Mouse (Mus musculus) NIH3T3 (cell line): Measurements from ENCODE around the gene Eefsec.

Experiments used
- DNase-seq: peaks from one replicate; pipeline ENCODE4 v3.0.0-alpha.2; 2012; ENCODE audit warnings: low read depth

Eefsec gene

DNA sequence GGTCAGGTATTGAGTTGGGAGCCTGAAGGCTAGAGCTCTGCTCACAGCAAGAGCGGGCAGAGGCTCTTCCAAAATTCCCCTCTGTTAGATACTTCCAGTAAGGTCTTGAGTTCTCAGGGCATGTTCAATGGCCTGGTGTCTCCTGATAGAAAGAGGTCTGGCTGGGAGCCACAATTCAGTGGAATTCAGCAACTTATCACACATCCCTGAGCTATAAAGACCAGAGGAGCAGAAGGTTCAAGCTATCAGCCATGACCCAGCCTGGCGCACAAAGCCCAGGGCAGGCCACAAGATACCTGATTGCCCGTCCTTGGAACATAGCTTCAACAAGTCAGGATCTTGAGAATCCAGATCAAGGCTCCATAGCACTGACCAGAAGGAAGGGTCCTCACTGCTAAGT lies 105.2 kb downstream of the Eefsec start:
- no peak for DNase-seq

DNA sequence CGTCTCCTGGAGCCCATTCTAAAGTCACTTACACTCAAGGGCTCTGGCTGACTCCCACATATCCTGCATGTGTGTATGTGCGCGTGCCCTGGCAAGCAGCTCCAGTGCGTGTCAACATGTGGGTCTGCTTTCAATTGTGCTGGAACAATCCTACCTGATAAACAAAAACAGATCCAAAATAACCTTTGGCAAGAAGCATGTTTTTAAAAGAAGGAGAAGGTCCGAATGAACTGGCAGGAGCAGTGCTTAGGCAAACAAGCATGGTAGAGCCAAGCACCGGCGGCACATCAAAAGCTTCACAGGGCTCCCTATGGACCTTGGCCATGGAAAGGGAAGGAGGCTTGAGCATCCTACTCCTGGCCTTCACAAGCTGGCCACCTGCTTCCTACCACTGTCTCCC lies 105.6 kb downstream of the Eefsec start:
- peak; percentile 30 for DNase-seq

DNA sequence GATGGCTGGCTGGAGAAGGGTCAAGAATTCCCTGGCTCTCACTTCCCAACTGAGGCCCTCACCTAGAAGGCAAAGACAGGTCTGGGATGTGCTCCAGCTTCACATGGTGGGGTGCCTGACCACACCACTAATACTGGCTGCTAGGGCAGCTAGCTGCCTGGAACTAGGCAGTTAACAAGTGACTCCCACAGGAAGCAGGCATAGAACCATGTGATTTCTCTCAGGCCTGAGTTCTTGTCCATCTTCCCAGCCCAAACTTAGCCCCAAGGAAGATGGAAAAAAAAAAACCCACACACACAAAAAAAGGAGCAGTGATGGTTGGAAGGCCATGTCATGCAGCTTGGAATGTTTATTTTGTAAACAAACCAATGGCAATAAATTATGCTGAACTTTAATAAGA lies 117.0 kb downstream of the Eefsec start:
- peak; percentile 65 for DNase-seq

DNA sequence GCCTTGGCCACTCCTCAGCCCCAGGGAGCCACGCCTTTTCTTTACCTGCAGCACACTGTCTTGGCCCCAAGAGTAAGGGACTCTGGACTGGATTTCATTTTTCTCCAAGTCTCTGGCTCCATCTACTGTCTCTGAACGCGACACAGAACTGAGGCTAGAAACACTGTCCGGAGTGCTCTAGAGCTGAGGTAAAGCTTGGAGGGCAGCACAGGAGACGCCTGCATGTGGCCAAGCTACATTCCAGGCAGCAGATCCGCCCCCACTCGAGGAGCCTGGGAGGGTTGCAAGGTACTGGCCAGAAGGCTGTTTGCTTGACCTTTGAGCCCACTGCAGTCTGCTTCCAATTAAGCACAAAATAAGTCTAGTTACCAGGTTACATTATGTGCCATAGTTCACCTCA lies 124.5 kb downstream of the Eefsec start:
- peak; percentile 80 for DNase-seq

DNA sequence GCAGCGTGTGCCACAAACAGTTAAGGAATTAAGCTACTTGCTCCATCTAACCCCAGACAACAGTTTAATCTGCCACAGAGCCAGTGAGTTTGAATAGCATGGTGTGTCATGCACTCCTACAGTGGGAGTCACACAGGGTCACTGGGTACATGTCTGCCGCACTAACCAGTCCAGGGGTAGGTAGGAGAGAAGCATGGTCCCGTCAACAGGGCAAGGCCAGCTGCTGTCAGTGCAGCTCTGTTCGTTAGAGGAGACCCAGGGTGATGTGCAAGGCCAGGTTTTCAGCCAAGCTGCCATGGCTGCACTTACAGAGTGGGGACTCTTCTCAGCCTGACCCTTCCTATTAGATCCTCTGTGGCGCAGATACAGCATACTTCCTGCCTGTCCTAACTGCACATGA lies 125.1 kb downstream of the Eefsec start:
- DNase-seq = no peak

DNA sequence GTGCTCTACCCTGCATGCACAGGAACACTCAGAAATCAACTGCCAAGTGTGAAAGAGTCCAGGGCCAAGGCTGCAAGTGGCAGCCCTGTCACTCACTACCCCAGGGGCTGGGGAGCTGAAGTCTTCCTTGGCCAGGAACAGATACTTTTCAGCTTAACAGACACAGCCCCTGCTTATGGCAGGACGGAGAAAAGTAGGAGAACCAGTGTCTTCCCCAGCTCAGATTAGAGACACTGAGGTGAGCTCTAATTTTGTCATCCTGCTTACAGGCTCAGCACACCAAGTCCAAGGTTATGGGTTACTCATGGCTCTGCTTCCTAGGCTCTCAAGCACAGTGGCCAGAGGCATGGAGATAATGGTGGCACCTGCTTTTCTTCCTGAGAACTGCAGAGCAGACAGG lies 126.6 kb downstream of the Eefsec start:
- no peak for DNase-seq

DNA sequence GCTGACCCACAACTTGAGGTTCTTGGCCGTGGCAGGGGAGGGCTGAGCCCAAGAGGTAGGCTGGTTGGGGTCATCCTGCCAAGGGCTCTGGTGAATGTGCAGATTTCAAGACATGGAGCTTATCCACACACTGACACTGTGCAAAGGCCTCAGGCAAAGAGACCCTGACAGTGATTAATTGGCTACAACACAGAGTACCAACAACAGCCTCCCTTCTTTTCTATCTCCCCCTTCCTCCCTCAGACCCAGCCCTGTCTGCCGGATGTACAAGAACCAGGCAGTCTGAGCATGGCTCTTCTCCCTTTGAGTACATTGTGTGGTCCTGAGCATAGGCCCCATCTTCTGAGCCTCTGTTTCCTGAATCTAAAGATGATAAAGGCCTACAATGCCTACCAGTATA lies 131.0 kb downstream of the Eefsec start:
- no peak for DNase-seq

DNA sequence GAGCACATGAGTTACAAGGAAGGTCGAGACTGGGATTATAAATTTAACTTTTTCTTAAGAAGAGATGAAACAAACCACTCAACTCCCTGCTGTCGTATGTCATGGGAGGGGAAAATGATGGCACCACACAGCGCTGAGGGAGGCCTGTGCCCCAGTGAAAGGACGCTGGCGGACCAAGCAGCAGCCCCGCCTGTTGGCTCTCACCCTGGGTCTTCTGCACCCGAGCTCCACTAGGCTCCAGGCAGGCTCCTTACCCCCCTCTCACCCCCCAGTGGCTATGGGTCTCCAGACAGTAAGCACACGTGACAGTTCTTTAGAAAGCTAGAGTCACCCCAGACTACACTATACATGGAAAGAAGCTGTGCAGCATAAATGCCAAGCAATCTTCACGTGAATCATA lies 132.4 kb downstream of the Eefsec start:
- DNase-seq = no peak

DNA sequence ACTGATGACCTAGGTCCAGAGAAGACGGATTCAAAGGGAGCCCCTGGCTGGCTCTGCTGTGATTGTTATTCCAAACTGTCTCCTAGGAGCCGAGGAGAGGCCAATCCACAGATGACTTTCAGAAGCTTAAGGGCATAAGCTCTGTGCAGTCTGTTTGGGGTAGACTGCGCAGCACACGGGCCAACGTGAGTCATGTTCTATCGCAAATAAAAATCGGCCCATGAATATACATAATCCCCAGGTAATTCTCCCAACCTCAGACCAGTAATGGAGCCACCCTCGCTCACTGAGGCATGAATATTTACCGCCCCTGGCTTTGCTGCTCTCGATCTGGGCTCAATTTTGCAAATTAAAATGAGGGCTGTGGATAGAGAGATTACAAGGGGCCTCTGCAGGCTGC lies 134.7 kb downstream of the Eefsec start:
- DNase-seq = no peak

DNA sequence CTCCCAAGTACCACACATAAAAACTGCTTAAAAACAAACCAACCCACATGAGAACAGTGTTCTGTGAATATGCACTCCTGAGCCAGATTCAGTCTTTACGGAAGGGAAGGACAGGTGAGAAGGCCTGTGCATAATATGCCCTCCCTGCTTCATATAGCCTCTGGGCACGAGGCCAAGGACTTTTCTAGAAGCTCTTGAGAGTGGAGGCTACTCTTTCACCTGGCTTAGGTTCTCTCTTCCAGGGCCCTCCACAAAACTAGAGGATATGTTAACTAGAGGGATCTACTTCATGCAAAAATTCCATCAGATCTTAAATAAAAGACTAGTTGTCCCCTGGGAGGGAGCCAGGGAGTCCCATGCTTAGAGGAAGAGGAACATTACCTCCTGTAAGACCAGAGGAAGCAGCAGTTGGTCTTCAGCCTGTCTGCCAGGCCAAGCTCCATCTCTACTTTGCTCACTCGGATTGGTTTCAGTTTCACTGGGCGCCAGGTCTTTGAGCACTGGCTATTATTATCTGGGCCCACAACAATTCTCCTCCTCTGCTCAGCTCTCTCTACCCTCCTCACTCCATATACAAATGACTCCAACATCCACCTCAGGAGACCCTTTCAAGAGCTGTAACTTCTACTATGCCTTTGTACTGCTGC lies 140.1 kb downstream of the Eefsec start:
- peak; percentile 19 for DNase-seq

DNA sequence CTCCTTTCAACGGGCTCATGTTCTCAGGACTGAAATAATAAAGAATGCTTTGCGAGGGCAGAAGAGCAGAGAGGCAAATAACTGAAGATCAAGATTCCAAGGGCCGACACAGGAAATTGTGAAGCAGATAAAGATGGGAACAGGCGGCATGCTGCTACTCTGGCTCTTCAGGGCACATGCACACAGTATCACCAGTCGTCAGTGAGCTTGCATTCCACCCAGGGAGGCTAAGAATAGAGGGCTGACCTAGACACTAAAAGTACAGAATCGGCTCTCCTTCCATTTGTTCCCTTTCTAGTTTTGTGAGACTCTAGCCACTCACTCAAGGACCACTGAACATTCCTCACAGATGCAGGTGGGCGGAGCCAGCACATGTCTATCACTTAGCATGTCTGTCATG lies 145.1 kb downstream of the Eefsec start:
- DNase-seq = no peak

DNA sequence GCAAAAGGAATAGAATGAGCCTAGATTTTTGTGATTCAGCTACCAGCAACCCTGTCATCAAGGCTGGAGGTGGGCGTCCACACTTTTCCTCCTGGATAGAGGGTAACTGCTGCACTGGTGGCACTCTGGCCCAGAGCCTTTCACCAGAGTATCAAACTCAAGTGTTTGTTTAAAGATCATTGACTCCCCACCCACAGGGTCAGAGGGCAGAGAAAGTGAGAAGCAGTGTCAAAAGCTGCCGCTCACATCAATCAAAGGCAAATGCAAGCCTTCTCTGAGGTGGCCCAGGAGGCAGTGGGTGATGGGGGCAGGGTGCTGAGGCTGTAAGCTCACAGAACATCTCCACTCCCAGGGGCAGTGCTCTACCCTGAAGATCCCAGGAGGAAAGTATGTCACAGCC lies 146.8 kb downstream of the Eefsec start:
- no peak for DNase-seq

DNA sequence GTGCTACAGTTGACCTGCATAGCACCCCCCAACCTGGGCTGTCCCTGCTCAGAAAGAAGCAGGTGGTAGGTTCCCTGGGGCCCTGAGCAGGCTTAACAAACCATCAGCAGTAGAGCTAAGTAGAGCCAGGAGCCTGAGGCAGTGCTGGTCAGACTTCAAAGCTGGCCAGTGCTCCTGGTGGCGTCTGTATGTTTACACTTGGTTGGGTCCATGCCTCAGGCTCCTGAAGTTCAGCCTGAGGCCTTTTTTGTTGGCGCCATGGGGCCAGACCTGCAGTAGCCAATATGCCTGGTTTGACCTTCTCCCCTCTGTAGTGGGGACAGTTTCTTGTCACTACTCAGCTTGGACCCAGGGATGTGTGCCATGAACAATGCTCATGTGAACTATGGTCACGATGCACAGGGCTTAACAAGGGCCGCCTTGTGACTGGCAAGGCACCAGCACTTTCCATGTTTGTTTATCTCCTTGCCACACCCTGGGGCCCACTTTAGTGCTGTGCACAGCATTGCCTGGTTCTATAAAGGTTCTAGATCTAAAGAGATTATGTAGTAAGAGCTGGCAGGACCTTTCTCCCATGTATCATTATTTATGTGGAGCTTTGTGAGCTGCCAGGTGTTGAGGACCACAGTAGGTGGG lies 153.9 kb downstream of the Eefsec start:
- DNase-seq = no peak

DNA sequence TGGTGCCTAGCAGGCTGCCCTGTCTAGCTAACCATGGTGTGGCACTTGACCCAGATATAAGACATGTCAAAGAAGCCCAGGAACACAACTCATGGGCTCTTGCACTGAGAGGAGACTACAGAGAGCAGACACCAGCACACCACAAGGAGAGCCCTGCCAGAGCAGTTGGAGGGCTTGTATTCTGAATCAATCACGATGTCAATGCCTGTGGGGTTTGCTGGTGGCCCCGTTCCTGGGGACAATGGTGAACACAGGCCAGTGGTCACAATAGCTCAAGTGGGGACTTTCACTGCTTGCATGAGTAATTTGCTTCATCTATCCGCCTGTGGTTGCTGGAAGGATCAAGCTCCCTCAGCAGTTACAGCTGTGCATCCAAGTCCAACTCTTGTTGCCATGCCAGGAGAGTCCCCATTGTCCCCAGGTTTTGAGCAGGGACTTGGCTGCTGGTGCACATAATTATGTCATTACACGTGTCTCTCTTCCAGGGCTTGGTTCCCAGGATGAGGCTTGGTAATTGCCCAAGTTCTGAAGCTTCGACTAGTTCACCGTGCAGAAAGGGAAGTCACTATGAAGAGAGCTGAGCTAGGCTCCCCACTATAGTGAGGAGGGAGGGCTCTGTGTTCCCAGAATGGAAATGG lies 156.1 kb downstream of the Eefsec start:
- DNase-seq = no peak

DNA sequence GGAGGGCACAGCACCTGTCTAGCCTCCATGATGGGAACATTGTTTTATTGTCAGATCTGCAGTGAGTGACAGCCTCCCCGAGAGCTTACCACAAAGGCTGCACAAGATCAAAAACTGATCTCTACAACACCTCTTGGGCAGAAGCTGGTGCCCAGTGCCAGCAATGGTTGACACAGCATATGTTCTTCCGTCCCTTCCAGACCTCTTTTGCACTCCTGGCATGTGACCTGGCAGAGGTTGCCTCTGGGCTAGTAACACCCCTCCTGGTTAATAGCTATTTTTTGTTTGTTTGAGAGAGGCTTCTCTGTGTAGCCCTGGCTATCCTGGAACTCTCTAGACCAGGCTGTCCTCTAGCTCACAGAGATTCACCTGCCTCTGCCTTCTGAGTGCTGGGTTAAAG lies 168.2 kb downstream of the Eefsec start:
- DNase-seq = no peak

DNA sequence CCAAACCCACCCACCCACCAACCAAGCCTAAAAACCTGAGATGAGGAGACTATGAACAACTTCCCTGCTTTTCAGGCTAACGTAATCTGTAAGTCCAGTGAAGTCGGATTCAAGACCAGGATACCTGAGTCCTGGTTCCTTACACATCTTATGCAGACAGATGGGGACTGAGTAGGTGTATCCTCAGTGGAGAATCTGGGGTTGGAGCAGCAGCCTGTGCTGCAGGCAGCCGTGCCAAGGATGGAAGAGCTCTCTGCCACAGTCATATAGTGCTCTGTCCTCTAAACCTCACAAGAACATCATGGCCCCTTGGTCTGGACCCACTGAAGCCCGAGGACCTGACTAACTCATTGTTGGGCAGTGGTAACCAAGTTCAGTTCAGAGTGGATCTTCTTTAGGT lies 169.1 kb downstream of the Eefsec start:
- DNase-seq = no peak

DNA sequence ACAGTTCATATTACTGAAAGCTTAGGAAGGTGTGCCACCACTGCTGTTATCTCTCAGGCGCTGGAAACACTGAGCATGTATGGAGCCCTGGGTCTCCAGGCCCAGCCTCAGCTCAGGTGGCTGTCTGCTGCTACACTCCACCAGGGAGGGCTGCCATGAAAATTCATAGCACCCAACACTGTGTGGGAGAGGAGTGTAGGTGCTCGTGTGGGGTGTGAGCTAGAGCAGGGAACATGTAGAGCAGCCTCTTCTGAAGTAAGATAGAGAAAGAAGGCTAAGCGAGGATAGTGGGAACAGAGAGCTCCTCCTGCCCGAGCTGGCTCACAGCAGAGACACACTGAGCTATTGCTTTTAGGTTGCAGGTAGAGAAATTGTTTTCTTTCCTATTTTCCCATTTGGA lies 170.1 kb downstream of the Eefsec start:
- no peak for DNase-seq

DNA sequence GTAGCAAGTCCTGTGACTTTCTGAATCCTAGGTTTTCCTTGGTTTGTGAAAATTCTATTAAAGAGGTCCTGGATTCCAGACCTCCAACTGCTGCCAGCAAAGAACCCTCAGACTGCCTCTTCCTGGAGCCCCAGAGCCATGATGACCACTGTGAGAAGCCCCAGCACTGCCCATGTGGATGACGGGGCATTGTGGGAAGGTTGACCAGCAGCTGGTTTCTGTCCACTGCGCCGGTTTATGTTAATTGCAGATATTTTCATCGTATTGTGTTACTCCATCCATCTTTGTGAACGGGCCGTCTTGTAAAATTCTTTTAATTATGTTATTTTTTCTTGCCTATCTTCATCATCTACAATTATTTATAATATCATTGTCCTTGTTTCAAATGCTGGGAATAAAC lies 171.7 kb downstream of the Eefsec start:
- DNase-seq = no peak

DNA sequence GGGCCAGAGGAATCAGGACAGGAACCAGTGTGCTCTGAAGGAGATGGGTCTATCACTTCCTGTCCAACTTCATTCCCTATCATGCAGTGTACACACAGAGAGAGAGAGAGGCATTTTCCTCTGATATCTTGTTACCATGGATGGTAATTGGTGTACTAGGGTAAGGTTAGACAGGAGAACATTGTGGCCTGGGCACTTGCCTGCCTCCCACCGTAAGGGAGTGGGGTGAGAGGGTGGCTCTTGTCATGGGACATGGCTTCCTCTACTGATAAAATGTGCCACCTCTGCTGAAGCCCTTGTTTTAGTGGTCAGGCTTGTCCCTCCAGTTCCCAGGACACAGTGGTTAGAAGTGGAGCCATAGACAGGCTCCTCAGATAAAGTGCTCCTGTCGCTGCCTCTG lies 178.4 kb downstream of the Eefsec start:
- DNase-seq = no peak

DNA sequence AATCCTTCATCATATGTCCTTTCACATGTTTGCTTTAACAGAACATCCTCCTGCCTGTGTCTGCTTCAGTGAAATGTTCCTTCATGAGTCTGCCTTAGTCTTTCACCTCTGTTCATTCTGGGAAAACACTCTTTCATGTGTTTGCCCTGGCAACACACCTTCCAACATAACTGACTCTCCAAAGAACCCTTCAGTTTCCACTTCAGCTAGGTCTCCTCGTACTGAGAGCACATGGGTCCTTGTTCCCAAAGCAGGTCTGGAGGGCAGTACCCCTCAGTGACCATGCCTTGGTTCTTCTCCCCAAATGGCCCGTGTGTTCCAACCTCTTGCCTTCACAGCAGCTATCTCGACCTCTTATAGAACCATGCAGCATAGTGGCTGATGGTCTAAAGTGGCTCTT lies 179.3 kb downstream of the Eefsec start:
- no peak for DNase-seq

DNA sequence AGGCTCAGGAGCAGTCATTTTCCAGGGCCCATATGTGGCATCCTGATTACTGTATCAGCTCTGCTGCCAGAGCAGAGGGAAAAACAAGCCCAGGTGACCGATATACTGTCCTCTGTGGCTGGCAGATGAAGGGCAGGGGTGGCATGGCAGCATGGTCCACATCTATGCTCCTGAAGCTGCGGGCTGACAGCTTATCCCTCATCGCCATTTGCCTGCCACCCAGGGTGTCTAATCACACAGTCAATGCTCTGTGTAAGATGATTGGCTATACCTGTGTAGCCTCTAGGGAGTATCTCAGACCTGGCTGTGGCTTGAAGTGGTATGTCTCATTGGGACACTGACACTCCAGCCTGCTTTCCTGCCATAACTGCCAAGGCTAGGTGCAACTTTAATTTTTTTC lies 180.3 kb downstream of the Eefsec start:
- no peak for DNase-seq

DNA sequence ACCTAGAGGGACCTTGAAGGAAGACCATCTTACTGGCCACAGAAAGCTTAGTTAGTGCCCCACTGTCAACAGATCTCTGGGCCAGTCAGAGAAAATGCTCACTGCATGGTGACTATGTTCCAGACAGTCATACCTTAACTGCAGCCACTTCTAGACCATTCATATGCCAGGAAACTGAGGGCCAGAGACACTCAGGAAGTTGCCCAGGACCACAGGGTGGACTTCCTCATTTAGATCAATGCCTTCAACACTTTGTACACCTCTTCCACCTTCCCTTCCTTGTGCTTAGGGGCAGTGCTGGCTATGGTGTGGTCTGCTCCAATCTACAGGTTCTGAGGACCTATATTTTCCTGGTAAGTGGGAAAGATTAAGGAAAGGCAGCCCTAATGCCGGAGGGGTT lies 181.0 kb downstream of the Eefsec start:
- DNase-seq = no peak

DNA sequence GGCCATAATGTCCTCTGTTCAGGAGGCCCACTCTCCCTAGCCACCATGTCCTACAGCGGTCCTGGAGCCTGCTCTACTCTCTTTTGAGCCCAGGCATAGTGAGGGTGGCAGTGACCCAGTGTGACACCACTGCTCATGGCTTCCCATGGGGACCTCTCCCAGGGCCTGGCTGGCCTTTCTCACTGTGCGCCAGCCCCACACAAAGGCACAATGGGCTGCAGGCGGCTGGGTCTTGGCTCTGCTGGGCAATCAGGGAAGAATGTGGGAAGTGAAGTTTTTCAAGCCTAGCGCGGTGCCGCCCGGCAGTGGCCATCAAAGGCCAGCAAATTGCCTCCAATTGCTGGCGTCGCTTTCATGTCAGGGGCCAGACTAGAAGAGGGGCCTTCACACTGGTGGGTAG lies 184.2 kb downstream of the Eefsec start:
- DNase-seq = no peak

DNA sequence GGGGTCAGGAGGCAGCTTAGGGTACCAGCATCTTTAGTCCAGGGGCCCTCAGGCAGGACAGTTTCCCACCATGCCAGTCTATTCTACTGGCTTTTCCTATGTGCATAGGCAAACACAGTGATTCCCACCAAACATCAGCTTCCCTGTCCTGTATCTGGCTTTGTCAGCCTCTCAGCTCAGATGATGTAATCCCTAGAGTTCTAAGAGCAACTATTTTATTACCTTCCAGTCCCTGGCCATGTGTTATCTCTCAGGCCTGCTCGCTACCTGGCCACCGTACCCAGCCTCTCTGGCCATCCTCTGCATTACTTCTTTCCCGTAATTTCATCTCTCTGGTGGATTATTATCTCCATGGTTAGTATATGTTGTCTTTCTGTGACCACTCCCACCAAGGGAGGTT lies 185.7 kb downstream of the Eefsec start:
- DNase-seq = no peak
